Mouse (Mus musculus): ENCODE results near the gene Ifna2. TPM values are rescaled to one million over a fixed set of nuclear protein-coding genes. Genes with fewer than 3 reads are reported as not detected.

Ifna2 gene
- total RNA-seq, 2 experiments from 2014 or later, result not detected

- no peak for DNase-seq
Measured at GRCm38 (mm10) chr4:88653644-88654043, 30.1 kb downstream of the Ifna2 start.

GRCm38 (mm10) chr4:88644359-88644758 is 39.4 kb downstream of the Ifna2 start, which contains the start of gene Ifna13:
Gene Ifna13, minus strand, starts transcription at chr4:88644459.
- no peak for DNase-seq

- DNase-seq, result no peak
Measured at GRCm38 (mm10) chr4:88642526-88642925, 41.2 kb downstream of the Ifna2 start.

GRCm38 (mm10) chr4:88641077-88641831 is 42.5 kb downstream of the Ifna2 start:
- DNase-seq, result peak; percentile 97

GRCm38 (mm10) chr4:88640704-88641076 is 43.0 kb downstream of the Ifna2 start:
- no peak for DNase-seq

GRCm38 (mm10) chr4:88634311-88634710 is 49.4 kb downstream of the Ifna2 start, which contains the start of gene C87499:
Gene C87499, minus strand, starts transcription at chr4:88634411.
- no peak for DNase-seq

Other genes starting within 250 kb of the Ifna2 start
- 1 to 10 TPM; 2.4 to 2.8 TPM for gene Hacd4, start 245.0 kb downstream of the Ifna2 start, total RNA-seq (2021)
- gene Ifnb1, start 161.1 kb downstream of the Ifna2 start, total RNA-seq (2021), result not detected
- not detected for gene Ifna15, start 125.7 kb downstream of the Ifna2 start, total RNA-seq (2021)
- gene Ifna14, start 112.1 kb downstream of the Ifna2 start, total RNA-seq (2021), result not detected
- not detected for gene Ifna9, start 91.5 kb downstream of the Ifna2 start, total RNA-seq (2021)
- gene Ifna12, start 80.5 kb downstream of the Ifna2 start, total RNA-seq (2021), result not detected
- gene C87499, start 49.5 kb downstream of the Ifna2 start, total RNA-seq (2021), result not detected
- not detected for gene Ifna13, start 39.5 kb downstream of the Ifna2 start, total RNA-seq (2021)
- gene Ifna16, start 7.0 kb downstream of the Ifna2 start, total RNA-seq (2021), result not detected
- not detected for gene Ifnab, start 7.4 kb upstream of the Ifna2 start, total RNA-seq (2021)
- under 1 TPM; 0.31 to 0.34 TPM for gene Gm26566, start 37.9 kb upstream of the Ifna2 start, total RNA-seq (2021)
- gene Klhl9, start 38.6 kb upstream of the Ifna2 start, total RNA-seq (2021), result 10 to 100 TPM; 57.1 to 66.3 TPM
- not detected for gene Gm13271, start 71.0 kb upstream of the Ifna2 start, total RNA-seq (2021)
- not detected for gene Gm13283, start 76.2 kb upstream of the Ifna2 start, total RNA-seq (2021)
- gene Gm13290, start 89.9 kb upstream of the Ifna2 start, total RNA-seq (2021), result not detected
- gene Gm13289, start 93.0 kb upstream of the Ifna2 start, total RNA-seq (2021), result not detected
- not detected for gene Gm13272, start 95.9 kb upstream of the Ifna2 start, total RNA-seq (2021)
- not detected for gene Ifnz, start 98.2 kb upstream of the Ifna2 start, total RNA-seq (2021)
- gene Gm13276, start 101.8 kb upstream of the Ifna2 start, total RNA-seq (2021), result not detected
- not detected for gene Gm13277, start 104.7 kb upstream of the Ifna2 start, total RNA-seq (2021)
- not detected for gene Gm13278, start 107.6 kb upstream of the Ifna2 start, total RNA-seq (2021)
- not detected for gene Gm13275, start 110.6 kb upstream of the Ifna2 start, total RNA-seq (2021)
- gene Gm13279, start 113.5 kb upstream of the Ifna2 start, total RNA-seq (2021), result not detected
- gene Gm13285, start 115.8 kb upstream of the Ifna2 start, total RNA-seq (2021), result under 1 TPM in 1 of 2 experiments, not detected in 1; 0.21 TPM
- not detected for gene Gm13287, start 119.3 kb upstream of the Ifna2 start, total RNA-seq (2021)
- not detected for gene Gm13288, start 121.6 kb upstream of the Ifna2 start, total RNA-seq (2021)
- not detected for gene Ifna7, start 132.3 kb upstream of the Ifna2 start, total RNA-seq (2021)
- gene Ifna11, start 136.0 kb upstream of the Ifna2 start, total RNA-seq (2021), result not detected
- not detected for gene Ifna6, start 143.5 kb upstream of the Ifna2 start, total RNA-seq (2021)
- not detected for gene Ifna5, start 151.6 kb upstream of the Ifna2 start, total RNA-seq (2021)
- not detected for gene Ifna4, start 157.9 kb upstream of the Ifna2 start, total RNA-seq (2021)
- gene Ifna1, start 166.2 kb upstream of the Ifna2 start, total RNA-seq (2021), result not detected
- gene Ifne, start 196.3 kb upstream of the Ifna2 start, total RNA-seq (2021), result not detected